In the genomic region with DNA sequence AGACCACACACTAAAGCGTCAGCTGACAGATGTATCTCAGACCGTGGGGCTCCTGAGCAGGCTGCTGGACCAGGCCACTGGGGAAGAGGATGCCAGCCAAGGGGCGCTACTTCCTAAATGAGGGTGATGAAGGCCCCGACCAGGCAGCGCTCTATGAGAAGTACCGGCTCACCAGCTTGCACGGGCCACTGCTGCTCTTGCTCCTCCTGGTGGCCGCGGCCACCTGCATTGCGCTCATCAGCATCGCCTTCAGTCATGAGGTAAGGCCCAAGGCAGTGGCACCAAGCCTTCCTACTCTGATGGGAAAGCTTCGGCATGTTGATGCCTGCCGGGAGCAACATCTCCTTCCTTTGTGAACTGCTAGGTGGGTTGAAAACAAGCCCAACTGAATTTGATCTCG, we compare ENCODE assay signal across 10 mouse cellular contexts. TPM values are rescaled to one million over a fixed set of nuclear protein-coding genes. Genes with fewer than 3 reads are reported as not detected.
A peak's percentile ranks its signal among the peaks of the same experiment; 100 is the strongest.
DNase-seq lines count a peak whose midpoint lies in the region; ATAC-seq and TF ChIP-seq lines count a peak whose summit lies in the region.
"Had no signal": no experiment of that assay in that cellular context is flagged by ENCODE, and none has a peak within 500 bp of the region (broad histone marks: within the 10 kb centered on the region; RNA-seq: fewer than 3 reads in every experiment).

No protein-coding gene starts in this region.

- ATAC-seq in G1E (ENCODE audit: extremely low read depth, insufficient number of reproducible peaks, low FRiP score, poor library complexity, severe bottlenecking): no peak

- peak; percentile 34 for DNase-seq in left cerebral cortex, postnatal 4 days
- DNase-seq in left cerebral cortex, adult 2 months (ENCODE audit: extremely low spot score in 1 of 2, low spot score in 2 of 2): no peak
- DNase-seq in G1E (ENCODE audit: low spot score): no peak
- DNase-seq in naive thymus-derived CD4-positive, alpha-beta T cell, adult 2 months (ENCODE audit: low read depth): peak; percentile 60
- no peak for DNase-seq in right cerebral cortex, adult 18-20 months
- DNase-seq in urinary bladder, postnatal 10 days (ENCODE audit: low spot score): no peak
- no peak for DNase-seq in heart, adult 9 months (ENCODE audit: low spot score in 2 of 2)

- H3K4me3 ChIP-seq in left cerebral cortex, adult 2 months: no peak overlapping the region
- peak overlapping the region; percentile 25; the same call in 1 of the 2 replicates for H3K4me3 ChIP-seq in G1E (ENCODE audit: low read depth, low read length)
- no peak overlapping the region for H3K4me3 ChIP-seq in embryonic fibroblast, embryonic 13.5 days (ENCODE audit: insufficient read depth, low read length)
- H3K4me3 ChIP-seq: erythroblast, embryonic 14.5 days; heart, embryonic 13.5 days had no signal

- no peaks in the 10 kb centered on the region for H3K9me3 ChIP-seq in G1E (replicated peaks)
- H3K9me3 ChIP-seq: heart, embryonic 13.5 days had no signal

- TF ChIP-seq CTCF in left cerebral cortex, adult 2 months (IDR thresholded peaks at IDR 0.05): no peak; the same call in 1 of the 2 replicates
- no peak for TF ChIP-seq CTCF in G1E (IDR thresholded peaks at IDR 0.05; ENCODE audit: low read depth, low read length)
- peak; percentile 78; the same call in 1 of the 2 replicates for TF ChIP-seq CTCF in embryonic fibroblast, embryonic 13.5 days (IDR thresholded peaks at IDR 0.05; ENCODE audit: borderline replicate concordance, insufficient read depth, low read length)

- intact Hi-C loops in left cerebral cortex, postnatal 4 days (cut with DNase I): no loop called here
- intact Hi-C loops in left cerebral cortex, adult 2 months (cut with DNase I): no loop called here

- TF ChIP-seq POLR2A in embryonic fibroblast, embryonic 13.5 days (IDR thresholded peaks at IDR 0.05; ENCODE audit: low read depth, low read length): no peak

- H3K27me3 ChIP-seq in G1E (ENCODE audit: insufficient read depth, low read length): no peaks in the 10 kb centered on the region

- H3K4me1 ChIP-seq in G1E (ENCODE audit: insufficient read depth, low read depth, low read length): peaks cover 80% of the 10 kb centered on the region
- H3K4me1 ChIP-seq in embryonic fibroblast, embryonic 13.5 days (ENCODE audit: control insufficient read depth, insufficient read depth, low read length): no peaks in the 10 kb centered on the region

- no peak overlapping the region for H3K27ac ChIP-seq in left cerebral cortex, adult 2 months
- no peak overlapping the region for H3K27ac ChIP-seq in embryonic fibroblast, embryonic 13.5 days (ENCODE audit: insufficient read depth, low read length)
- H3K27ac ChIP-seq: heart, embryonic 13.5 days had no signal

- H3K36me3 ChIP-seq in G1E (replicated peaks): peaks cover 90% of the 10 kb centered on the region
- H3K36me3 ChIP-seq: heart, embryonic 13.5 days had no signal

RNA-seq across cellular contexts. Expression of gene Adcy7, which starts 34.3 kb away (rescaled TPM):
- total RNA-seq in left cerebral cortex, postnatal 4 days (2021): 10 to 100 TPM; 10.1 TPM
- total RNA-seq in left cerebral cortex, adult 2 months (2021): 1 to 10 TPM; 4.1 to 4.8 TPM
- total RNA-seq in G1E (2014; fragmentation: Nextera tagmentation) (95.9 and 117 TPM in 2 replicates), G1E (2017) (129 and 140 TPM in 2 replicates)
- polyA plus RNA-seq in G1E (2012): 69.8 and 70.0 TPM in 2 replicates
- 13.3 and 16.1 TPM in 2 replicates for polyA plus RNA-seq in embryonic fibroblast, embryonic 13.5 days (2011; ENCODE audit: insufficient read length, low read depth, missing spikeins)

RNA-seq across cellular contexts. Expression of gene Brd7, which starts 55.5 kb away (rescaled TPM):
- total RNA-seq in left cerebral cortex, postnatal 4 days (2021): 10 to 100 TPM; 63.8 to 76.9 TPM
- 10 to 100 TPM; 45.6 to 57.3 TPM for total RNA-seq in left cerebral cortex, adult 2 months (2021)
- total RNA-seq in G1E (2014; fragmentation: Nextera tagmentation) (99.4 and 103 TPM in 2 replicates), G1E (2017) (80.2 and 90.0 TPM in 2 replicates)
- 374 and 528 TPM in 2 replicates for polyA plus RNA-seq in G1E (2012)
- 44.8 and 55.2 TPM in 2 replicates for polyA plus RNA-seq in embryonic fibroblast, embryonic 13.5 days (2011; ENCODE audit: insufficient read length, low read depth, missing spikeins)

Comparison
In these comparisons a context has a peak if more than half of its experiments do, and no peak if none do; other contexts are left out.
1. DNase-seq: peak in left cerebral cortex, postnatal 4 days (single experiment) and naive thymus-derived CD4-positive, alpha-beta T cell, adult 2 months (single experiment); none in left cerebral cortex, adult 2 months (0 of 2), G1E (single experiment), right cerebral cortex, adult 18-20 months (single experiment), urinary bladder, postnatal 10 days (single experiment) and heart, adult 9 months (0 of 2).
2. RNA of gene Adcy7, which starts 34.3 kb away (total RNA-seq): 95.9 to 140 TPM in G1E; 10.1 TPM in left cerebral cortex, postnatal 4 days and 4.1 to 4.8 TPM in left cerebral cortex, adult 2 months; every median in the first group is over 4 times any median in the second.